Mouse (Mus musculus): ENCODE results near the gene Ythdc1. TPM values are rescaled to one million over a fixed set of nuclear protein-coding genes. Genes with fewer than 3 reads are reported as not detected.
"Not testable (repeated sequence)": the region's sequence is repeated elsewhere in the genome, so short reads cannot be mapped to it uniquely, and the experiment has no call there.

The Ythdc1 gene
- total RNA-seq, 1 experiment from 2014 or later: 271 TPM

DNA sequence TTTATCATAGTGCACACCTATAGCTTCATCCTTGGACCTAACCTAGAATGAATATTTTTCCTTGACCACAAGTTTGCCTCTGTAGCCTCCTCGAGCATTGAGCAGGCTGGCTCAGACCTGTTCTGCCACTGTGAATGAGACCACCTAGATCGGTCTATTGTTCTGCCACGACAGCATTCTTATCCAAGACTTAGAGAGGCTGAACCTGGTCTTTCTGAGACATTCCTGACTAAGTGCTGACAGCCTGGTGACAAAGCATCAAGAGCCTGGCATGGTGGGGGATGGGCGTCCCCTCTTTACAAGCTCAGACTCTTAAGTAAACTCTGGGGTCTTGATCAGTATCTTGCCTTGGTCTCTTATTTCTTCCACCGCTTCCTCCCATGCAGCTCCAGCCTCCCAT is 47.6 kb downstream of the Ythdc1 start:
- no peak for ATAC-seq (replicated peaks in 1 of 2; ENCODE audit: insufficient read depth in 1 of 2, low FRiP score in 2 of 2, low TSS enrichment in 1 of 2, low read depth in 1 of 2, poor library complexity in 2 of 2, severe bottlenecking in 2 of 2)

DNA sequence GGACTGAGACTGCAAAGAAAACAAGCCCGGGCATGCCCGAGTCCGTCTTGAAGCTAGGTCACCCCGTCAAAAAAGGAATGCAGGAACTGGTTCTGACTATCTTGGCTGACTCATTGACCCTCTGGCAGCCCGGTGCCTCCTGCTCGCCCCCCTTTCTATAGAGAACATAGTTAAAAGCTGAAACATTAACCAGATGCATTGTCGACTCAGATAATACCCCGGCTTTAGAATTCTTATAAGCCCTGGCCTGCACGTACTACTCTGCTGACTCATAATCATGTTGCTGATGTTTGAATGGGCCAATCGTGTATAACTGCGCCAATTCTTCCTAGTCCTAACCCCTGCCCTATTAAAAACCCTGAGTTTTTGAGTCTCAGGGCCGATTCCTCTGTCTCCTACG is 52.5 kb downstream of the Ythdc1 start:
- not testable (repeated sequence) for ATAC-seq (replicated peaks in 1 of 2; ENCODE audit: insufficient read depth in 1 of 2, low FRiP score in 2 of 2, low TSS enrichment in 1 of 2, low read depth in 1 of 2, poor library complexity in 2 of 2, severe bottlenecking in 2 of 2)

DNA sequence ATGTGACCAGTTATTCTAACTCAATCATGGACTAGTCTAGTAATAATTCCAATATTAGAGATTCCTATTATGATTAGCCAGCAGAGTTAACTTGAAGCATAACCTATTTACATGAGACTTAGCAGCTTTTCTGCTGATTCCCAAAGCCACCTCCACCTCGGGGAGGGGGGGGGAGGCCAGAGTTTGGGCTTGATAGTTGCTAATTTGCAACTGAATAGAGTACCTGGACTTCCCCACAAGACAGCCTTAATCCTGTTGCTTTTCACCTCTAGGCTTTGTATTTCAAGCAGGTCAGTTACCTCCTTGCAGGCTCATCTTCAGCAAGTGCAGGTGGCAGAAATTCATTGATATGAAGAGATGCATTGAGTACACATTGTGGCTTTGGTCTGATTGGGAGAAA is 53.7 kb downstream of the Ythdc1 start:
- ATAC-seq (replicated peaks in 1 of 2; ENCODE audit: insufficient read depth in 1 of 2, low FRiP score in 2 of 2, low TSS enrichment in 1 of 2, low read depth in 1 of 2, poor library complexity in 2 of 2, severe bottlenecking in 2 of 2): no peak

DNA sequence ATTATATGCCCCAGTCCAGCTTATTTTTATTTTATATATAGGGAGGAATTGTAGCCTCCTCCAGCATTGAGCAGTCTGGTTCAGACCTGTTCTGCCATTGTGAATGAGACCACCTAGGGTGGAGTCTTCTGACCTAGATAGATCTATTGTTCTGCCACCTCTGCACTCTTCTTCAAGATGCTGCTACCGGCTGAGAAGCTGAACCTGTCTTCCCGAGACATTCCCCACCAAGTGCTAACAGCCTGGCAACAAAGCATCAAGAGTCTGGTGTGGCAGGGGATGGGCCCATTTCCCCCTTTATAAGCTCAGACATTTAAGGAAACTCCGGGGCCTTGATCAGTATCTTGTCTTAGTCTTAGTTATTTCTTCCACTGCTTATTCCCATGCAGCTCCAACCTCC is 54.3 kb downstream of the Ythdc1 start:
- ATAC-seq (replicated peaks in 1 of 2; ENCODE audit: insufficient read depth in 1 of 2, low FRiP score in 2 of 2, low TSS enrichment in 1 of 2, low read depth in 1 of 2, poor library complexity in 2 of 2, severe bottlenecking in 2 of 2): no peak

DNA sequence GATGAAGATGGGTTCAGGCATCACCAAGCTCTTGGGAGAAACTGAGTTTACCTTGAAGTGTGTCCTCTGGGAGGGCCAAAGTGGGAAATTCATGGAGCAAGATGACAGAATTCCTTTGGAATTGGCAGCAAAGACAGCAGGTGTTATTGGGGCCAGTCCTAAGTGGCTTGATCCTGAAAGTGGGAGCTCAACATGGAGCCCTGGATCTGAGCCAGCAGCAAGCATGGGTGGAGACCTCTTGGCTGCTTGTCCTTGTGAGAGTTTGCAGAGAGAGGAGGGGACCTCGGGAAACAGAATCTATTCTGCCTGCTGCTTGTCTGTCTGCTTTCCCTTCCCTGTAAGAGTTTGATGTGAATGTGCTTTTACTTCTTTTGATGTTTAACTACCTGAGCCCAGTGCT is 67.9 kb downstream of the Ythdc1 start:
- no peak for ATAC-seq (replicated peaks in 1 of 2; ENCODE audit: insufficient read depth in 1 of 2, low FRiP score in 2 of 2, low TSS enrichment in 1 of 2, low read depth in 1 of 2, poor library complexity in 2 of 2, severe bottlenecking in 2 of 2)

Other genes starting within 250 kb of the Ythdc1 start
- not detected in 2 replicates for gene Tmprss11f, start 171.8 kb upstream of the Ythdc1 start, total RNA-seq (2017)
- not detected in 2 replicates for gene Tmprss11b, start 127.9 kb upstream of the Ythdc1 start, total RNA-seq (2017)
- gene Tmprss11e, start 58.4 kb upstream of the Ythdc1 start, total RNA-seq (2017): not detected in 2 replicates
- gene Ugt2b34, start 102.7 kb downstream of the Ythdc1 start, total RNA-seq (2017): not detected in 2 replicates
- gene Ugt2b1, start 122.3 kb downstream of the Ythdc1 start, total RNA-seq (2017): not detected in 2 replicates
- gene Ugt2b35, start 196.6 kb downstream of the Ythdc1 start, total RNA-seq (2017): not detected in 2 replicates

Measured in hematopoietic stem cell, adult 5-6 weeks (primary cell).